Mouse (Mus musculus): Measurements from ENCODE around the gene Zfp972. TPM values are rescaled to one million over a fixed set of nuclear protein-coding genes. Genes with fewer than 3 reads are reported as not detected.
"Not testable (repeated sequence)": the region's sequence is repeated elsewhere in the genome, so short reads cannot be mapped to it uniquely, and the experiment has no call there.

Gene Zfp972
- not detected in 2 replicates for polyA plus RNA-seq (2015; fragmentation: Nextera tagmentation; extraction: Ambion mirVana)

GRCm38 (mm10) chr2:177925563-177926103, at the start of gene Zfp972:
TSS of gene Zfp972 (minus strand) at chr2:177925613.
- H3K9ac ChIP-seq (replicated peaks; ENCODE audit: low read depth, low read length); H3K4me2 ChIP-seq (ENCODE audit: low read length); H3K27me3 ChIP-seq (replicated peaks; ENCODE audit: control insufficient read depth, insufficient read depth, low read length); H3K9me3 ChIP-seq (ENCODE audit: control insufficient read depth, low read length); H3K36me3 ChIP-seq (ENCODE audit: control insufficient read depth, insufficient read depth); H3K27ac ChIP-seq (ENCODE audit: low read length); ATAC-seq; H3K4me1 ChIP-seq (replicated peaks; ENCODE audit: control insufficient read depth, insufficient read depth, low read length); H3K4me3 ChIP-seq (replicated peaks; ENCODE audit: low read length): not testable (repeated sequence)
- WGBS: 64% methylated on average over 4 of the region's 5 CpGs

DNA sequence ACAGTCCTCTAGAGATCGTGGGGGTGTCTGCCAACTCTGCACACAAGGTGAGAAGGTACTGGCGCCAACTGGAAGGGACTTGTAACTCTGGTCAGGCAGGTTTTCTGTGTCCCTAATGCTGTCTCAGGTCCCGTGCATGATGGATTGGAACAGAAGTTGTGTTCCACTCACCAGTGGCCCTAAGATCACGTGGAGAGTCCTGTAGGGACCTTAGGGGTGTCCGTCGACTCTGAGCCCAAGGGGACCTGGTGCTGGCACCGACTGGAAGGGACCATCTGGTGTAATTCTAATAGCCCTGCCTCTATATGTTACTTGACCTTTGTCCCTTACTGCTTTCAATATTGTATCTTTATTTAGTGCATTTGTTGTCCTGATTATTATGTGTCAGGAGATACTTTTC, 49.4 kb upstream of the Zfp972 start:
- H3K27ac ChIP-seq (ENCODE audit: low read length); H3K4me1 ChIP-seq (replicated peaks; ENCODE audit: control insufficient read depth, insufficient read depth, low read length); H3K9ac ChIP-seq (replicated peaks; ENCODE audit: low read depth, low read length); H3K4me2 ChIP-seq (ENCODE audit: low read length); H3K27me3 ChIP-seq (replicated peaks; ENCODE audit: control insufficient read depth, insufficient read depth, low read length); H3K36me3 ChIP-seq (ENCODE audit: control insufficient read depth, insufficient read depth); H3K9me3 ChIP-seq (ENCODE audit: control insufficient read depth, low read length); ATAC-seq; H3K4me3 ChIP-seq (replicated peaks; ENCODE audit: low read length): not testable (repeated sequence)
- 86% methylated on average over 6 of the region's 7 CpGs for WGBS

GRCm38 (mm10) chr2:177957145-177957544, 31.7 kb upstream of the Zfp972 start, which contains the start of gene Gm14326:
TSS of gene Gm14326 (minus strand) at chr2:177957297.
- not testable (repeated sequence) for H3K27ac ChIP-seq (ENCODE audit: low read length); ATAC-seq
- H3K9ac ChIP-seq (replicated peaks; ENCODE audit: low read depth, low read length): 0 out of 2 replicates have a peak within 1 kb of the TSS, but pooled peaks have one; percentile 46

DNA sequence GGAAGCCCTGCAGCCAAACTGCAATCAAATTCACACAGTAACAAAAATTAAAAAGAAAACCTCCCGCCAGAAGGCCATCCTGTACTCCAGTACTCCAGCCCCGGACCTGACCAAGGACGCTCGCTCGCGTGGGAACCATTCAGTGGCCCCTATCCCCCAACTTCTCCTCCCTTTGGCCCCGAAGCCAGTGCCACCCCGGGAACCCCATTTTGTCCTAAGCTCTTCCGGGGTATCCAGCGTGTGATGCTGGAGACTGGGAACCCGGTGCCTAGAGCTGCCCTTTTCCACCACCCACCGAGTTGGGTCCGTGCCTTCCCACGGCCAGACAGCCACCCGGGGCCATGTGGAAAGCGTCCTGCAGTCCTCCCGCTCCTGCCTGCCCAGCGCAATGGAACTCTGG, 31.3 kb upstream of the Zfp972 start:
- not testable (repeated sequence) for H3K27ac ChIP-seq (ENCODE audit: low read length); H3K27me3 ChIP-seq (replicated peaks; ENCODE audit: control insufficient read depth, insufficient read depth, low read length); H3K9me3 ChIP-seq (ENCODE audit: control insufficient read depth, low read length); ATAC-seq; H3K36me3 ChIP-seq (ENCODE audit: control insufficient read depth, insufficient read depth); H3K4me1 ChIP-seq (replicated peaks; ENCODE audit: control insufficient read depth, insufficient read depth, low read length)
- H3K9ac ChIP-seq (replicated peaks; ENCODE audit: low read depth, low read length): 0 out of 2 replicates have a peak overlapping the region, but pooled peaks have one; percentile 46
- H3K4me3 ChIP-seq (replicated peaks; ENCODE audit: low read length): peak overlapping the region; percentile 46
- H3K4me2 ChIP-seq (ENCODE audit: low read length): peak overlapping the region; percentile 44
- WGBS: 1% methylated on average over 18 of the region's 18 CpGs

More at GRCm38 (mm10) chr2:177957145-177957544, 31.7 kb upstream of the Zfp972 start, which contains the start of gene Gm14326:
- H3K4me1 ChIP-seq (replicated peaks; ENCODE audit: control insufficient read depth, insufficient read depth, low read length); H3K9me3 ChIP-seq (ENCODE audit: control insufficient read depth, low read length); H3K36me3 ChIP-seq (ENCODE audit: control insufficient read depth, insufficient read depth); H3K27me3 ChIP-seq (replicated peaks; ENCODE audit: control insufficient read depth, insufficient read depth, low read length): not testable (repeated sequence)
- WGBS: 0% methylated on average over 3 of the region's 7 CpGs
- peak within 1 kb of the TSS; percentile 46 for H3K4me3 ChIP-seq (replicated peaks; ENCODE audit: low read length)
- peak within 1 kb of the TSS; percentile 44 for H3K4me2 ChIP-seq (ENCODE audit: low read length)

GRCm38 (mm10) chr2:177903276-177903675, 22.1 kb downstream of the Zfp972 start:
- H3K4me1 ChIP-seq (replicated peaks; ENCODE audit: control insufficient read depth, insufficient read depth, low read length); H3K4me2 ChIP-seq (ENCODE audit: low read length); ATAC-seq; H3K36me3 ChIP-seq (ENCODE audit: control insufficient read depth, insufficient read depth); H3K27ac ChIP-seq (ENCODE audit: low read length); H3K27me3 ChIP-seq (replicated peaks; ENCODE audit: control insufficient read depth, insufficient read depth, low read length); H3K4me3 ChIP-seq (replicated peaks; ENCODE audit: low read length); H3K9me3 ChIP-seq (ENCODE audit: control insufficient read depth, low read length); H3K9ac ChIP-seq (replicated peaks; ENCODE audit: low read depth, low read length): not testable (repeated sequence)
- no CpG with 5 or more reads among the region's 12 CpGs for WGBS

- H3K4me1 ChIP-seq (replicated peaks; ENCODE audit: control insufficient read depth, insufficient read depth, low read length); H3K9me3 ChIP-seq (ENCODE audit: control insufficient read depth, low read length); H3K4me3 ChIP-seq (replicated peaks; ENCODE audit: low read length); H3K4me2 ChIP-seq (ENCODE audit: low read length); H3K36me3 ChIP-seq (ENCODE audit: control insufficient read depth, insufficient read depth); H3K27ac ChIP-seq (ENCODE audit: low read length); H3K9ac ChIP-seq (replicated peaks; ENCODE audit: low read depth, low read length); ATAC-seq; H3K27me3 ChIP-seq (replicated peaks; ENCODE audit: control insufficient read depth, insufficient read depth, low read length): not testable (repeated sequence)
- WGBS: 67% methylated on average over 2 of the region's 3 CpGs
Measured at GRCm38 (mm10) chr2:177898171-177898570, 27.2 kb downstream of the Zfp972 start.

GRCm38 (mm10) chr2:177897046-177897578, 28.3 kb downstream of the Zfp972 start, which contains the start of gene Gm14327:
TSS of gene Gm14327 (plus strand) at chr2:177897096.
- H3K4me1 ChIP-seq (replicated peaks; ENCODE audit: control insufficient read depth, insufficient read depth, low read length); H3K9ac ChIP-seq (replicated peaks; ENCODE audit: low read depth, low read length); H3K9me3 ChIP-seq (ENCODE audit: control insufficient read depth, low read length); H3K36me3 ChIP-seq (ENCODE audit: control insufficient read depth, insufficient read depth); ATAC-seq; H3K27me3 ChIP-seq (replicated peaks; ENCODE audit: control insufficient read depth, insufficient read depth, low read length); H3K4me2 ChIP-seq (ENCODE audit: low read length); H3K27ac ChIP-seq (ENCODE audit: low read length): not testable (repeated sequence)
- 0 out of 2 replicates have a peak within 1 kb of the TSS, but pooled peaks have one; percentile 13 for H3K4me3 ChIP-seq (replicated peaks; ENCODE audit: low read length)
- WGBS: 51% methylated on average over 9 of the region's 13 CpGs

DNA sequence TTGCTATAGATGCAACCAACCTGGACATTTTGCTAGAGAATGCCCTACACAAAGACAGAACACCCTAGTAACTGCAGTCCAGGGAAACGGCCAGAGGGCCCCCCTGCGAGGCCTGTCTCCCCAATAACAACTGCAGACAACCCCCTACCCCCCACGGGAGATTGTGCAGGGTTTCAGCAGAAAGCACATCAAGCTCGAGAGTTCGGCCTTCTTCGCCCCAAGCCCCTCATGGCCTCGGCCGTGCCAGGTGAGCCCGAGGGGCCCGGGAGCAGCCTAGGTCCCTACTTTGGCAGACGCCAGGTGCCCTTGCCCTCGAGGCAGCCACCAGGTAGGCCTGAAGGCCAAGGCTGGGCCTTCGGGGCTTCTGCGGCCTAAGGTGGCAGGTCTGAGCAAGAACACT, 37.7 kb downstream of the Zfp972 start:
- 92% methylated on average over 12 of the region's 14 CpGs for WGBS
- H3K9me3 ChIP-seq (ENCODE audit: control insufficient read depth, low read length); H3K4me2 ChIP-seq (ENCODE audit: low read length); H3K9ac ChIP-seq (replicated peaks; ENCODE audit: low read depth, low read length); H3K36me3 ChIP-seq (ENCODE audit: control insufficient read depth, insufficient read depth); H3K27me3 ChIP-seq (replicated peaks; ENCODE audit: control insufficient read depth, insufficient read depth, low read length); H3K4me3 ChIP-seq (replicated peaks; ENCODE audit: low read length); H3K27ac ChIP-seq (ENCODE audit: low read length); ATAC-seq; H3K4me1 ChIP-seq (replicated peaks; ENCODE audit: control insufficient read depth, insufficient read depth, low read length): not testable (repeated sequence)

GRCm38 (mm10) chr2:177862254-177862653, 63.2 kb downstream of the Zfp972 start:
- H3K27ac ChIP-seq (ENCODE audit: low read length); H3K9ac ChIP-seq (replicated peaks; ENCODE audit: low read depth, low read length); H3K4me3 ChIP-seq (replicated peaks; ENCODE audit: low read length); H3K4me2 ChIP-seq (ENCODE audit: low read length); H3K27me3 ChIP-seq (replicated peaks; ENCODE audit: control insufficient read depth, insufficient read depth, low read length); ATAC-seq; H3K9me3 ChIP-seq (ENCODE audit: control insufficient read depth, low read length); H3K36me3 ChIP-seq (ENCODE audit: control insufficient read depth, insufficient read depth); H3K4me1 ChIP-seq (replicated peaks; ENCODE audit: control insufficient read depth, insufficient read depth, low read length): not testable (repeated sequence)
- WGBS: 100% methylated on average over 2 of the region's 2 CpGs

Data from forebrain, embryonic 16.5 days (tissue).